Mouse (Mus musculus): Measurements from ENCODE around the gene Nudt12.
A peak's percentile ranks its signal among the peaks of the same experiment; 100 is the strongest.

Nudt12 gene

GRCm38 (mm10) chr17:59013091-59013459 is at the start of gene Nudt12:
Gene Nudt12 (minus strand): TSS chr17:59013372.
- DNase-seq (ENCODE audit: low spot score in 2 of 2): peak; percentile 50 to 61

- no peak for DNase-seq (ENCODE audit: low spot score in 2 of 2)
These were observed 40.1 kb upstream of the Nudt12 start for GRCm38 (mm10) chr17:59053306-59053705.

- DNase-seq (ENCODE audit: low spot score in 2 of 2): no peak
These were observed 26.6 kb upstream of the Nudt12 start for GRCm38 (mm10) chr17:59039754-59040153.

GRCm38 (mm10) chr17:59033445-59033844 is 20.3 kb upstream of the Nudt12 start:
- DNase-seq (ENCODE audit: low spot score in 2 of 2): no peak

GRCm38 (mm10) chr17:59026336-59026735 is 13.2 kb upstream of the Nudt12 start:
- no peak for DNase-seq (ENCODE audit: low spot score in 2 of 2)

GRCm38 (mm10) chr17:59024502-59024901 is 11.3 kb upstream of the Nudt12 start:
- no peak for DNase-seq (ENCODE audit: low spot score in 2 of 2)

- no peak for DNase-seq (ENCODE audit: low spot score in 2 of 2)
These were observed 10.8 kb upstream of the Nudt12 start for GRCm38 (mm10) chr17:59023971-59024370.

- no peak for DNase-seq (ENCODE audit: low spot score in 2 of 2)
These were observed 5.5 kb upstream of the Nudt12 start for GRCm38 (mm10) chr17:59018666-59019065.

GRCm38 (mm10) chr17:59012421-59013090 is 616 bp downstream of the Nudt12 start:
- DNase-seq (ENCODE audit: low spot score in 2 of 2): no peak

GRCm38 (mm10) chr17:59011546-59012307 is 1.4 kb downstream of the Nudt12 start:
- DNase-seq (ENCODE audit: low spot score in 2 of 2): no peak

- no peak for DNase-seq (ENCODE audit: low spot score in 2 of 2)
These were observed 21.9 kb downstream of the Nudt12 start, which contains the start of gene Pdzph1 for GRCm38 (mm10) chr17:58991275-58991674. Gene Pdzph1 (minus strand): TSS chr17:58991375.

- DNase-seq (ENCODE audit: low spot score in 2 of 2): no peak
These were observed 39.9 kb downstream of the Nudt12 start for GRCm38 (mm10) chr17:58973237-58973636.

- DNase-seq (ENCODE audit: low spot score in 2 of 2): peak in 1 of 2 experiments; percentile 16
These were observed 53.3 kb downstream of the Nudt12 start for GRCm38 (mm10) chr17:58959905-58960304.

GRCm38 (mm10) chr17:58957055-58957454 is 56.1 kb downstream of the Nudt12 start:
- DNase-seq (ENCODE audit: low spot score in 2 of 2): no peak

Measured in urinary bladder, adult 18-20 months (tissue).